Mouse (Mus musculus) stomach, postnatal 0 days (tissue): Measurements from ENCODE around the gene 4931409K22Rik.

Experiments
- CTCF ChIP-seq: IDR thresholded peaks from 2 replicates; pipeline ENCODE4 v1.5.1; 2016; ENCODE audit warnings: antibody characterized with exemption, low read depth, mild to moderate bottlenecking, moderate library complexity
- EP300 ChIP-seq: optimal IDR thresholded peaks from 2 replicates; pipeline ENCODE3; 2016; ENCODE audit warnings: antibody characterized with exemption

DNA sequence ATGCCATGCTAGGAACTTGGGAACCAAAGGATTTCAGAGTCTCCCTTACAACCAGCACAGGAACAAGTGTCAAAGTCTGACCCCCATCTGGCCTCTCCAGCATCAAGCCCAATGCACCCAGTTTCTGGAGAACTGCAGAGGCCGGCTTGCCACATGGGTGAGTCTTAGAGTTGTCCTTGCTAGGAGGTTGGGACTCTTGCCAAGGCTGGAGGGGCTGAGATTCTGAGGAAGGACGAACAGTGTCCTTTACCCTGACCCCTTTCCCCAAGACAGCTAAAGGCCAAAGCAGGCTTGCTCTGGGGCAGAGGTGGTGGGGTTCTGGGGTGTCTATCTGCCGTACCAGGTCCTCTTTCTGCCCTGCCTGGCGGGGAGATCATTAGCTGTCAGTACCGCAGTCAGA is 20.1 kb downstream of the 4931409K22Rik start:
- TF ChIP-seq CTCF (no peak), EP300 (no peak)
